Mouse (Mus musculus) ES-E14 (cell line): ENCODE measurements around the gene Twist1. TPM values are rescaled to one million over a fixed set of nuclear protein-coding genes. Genes with fewer than 3 reads are reported as not detected.

Experiments used
- DNase-seq: peaks from one replicate; pipeline ENCODE4 v3.0.0-alpha.2; 2013; ENCODE audit warnings: low read depth, low spot score
- H3K27ac ChIP-seq: 2 replicates; pipeline ENCODE4 v1.5.1; 2012; ENCODE audit warnings: low read depth, mild to moderate bottlenecking, low read length, moderate library complexity, mixed read lengths; ENCODE audit not compliant: poor library complexity, insufficient read depth, severe bottlenecking
- H3K36me3 ChIP-seq: 2 replicates; pipeline ENCODE4 v1.6.1; 2012; ENCODE audit warnings: mild to moderate bottlenecking, low read length, moderate library complexity, mixed read lengths; ENCODE audit not compliant: control insufficient read depth, poor library complexity, insufficient read depth, severe bottlenecking
- H3K4me1 ChIP-seq, 2 experiments: fragments of 150-350 bp in 1 of 2; sonication (generic) in 1 of 2; 2 replicates each; pipeline ENCODE4 v1.6.1; 2012; ENCODE audit warnings: low read length in 2 of 2, mild to moderate bottlenecking in 1 of 2, mixed read lengths in 1 of 2; ENCODE audit not compliant: control insufficient read depth in 2 of 2, insufficient read depth in 2 of 2, poor library complexity in 1 of 2
- H3K4me3 ChIP-seq, 2 experiments: fragments of 150-350 bp in 1 of 2; sonication (generic) in 1 of 2; 2 replicates each; pipeline ENCODE4 v1.5.1; 2012; ENCODE audit warnings: low read length in 2 of 2, low read depth in 1 of 2, mild to moderate bottlenecking in 1 of 2, mixed read lengths in 1 of 2; ENCODE audit not compliant: insufficient read depth in 1 of 2, poor library complexity in 1 of 2, severe bottlenecking in 1 of 2
- H3K9ac ChIP-seq: 2 replicates; pipeline ENCODE4 v1.6.1; 2012; ENCODE audit warnings: low read depth, mild to moderate bottlenecking, low read length, mixed read lengths; ENCODE audit not compliant: poor library complexity, insufficient read depth, severe bottlenecking
- H3K9me3 ChIP-seq: fragments of 150-350 bp; sonication (generic); 2 replicates; pipeline ENCODE4 v1.6.1; 2012; ENCODE audit warnings: low read depth, mild to moderate bottlenecking, low read length; ENCODE audit not compliant: control insufficient read depth, insufficient read depth
- CHD2 ChIP-seq: IDR thresholded peaks from 2 replicates; pipeline ENCODE4 v1.6.1; 2014; ENCODE audit warnings: mild to moderate bottlenecking, low read depth, low read length, inconsistent platforms
- HCFC1 ChIP-seq: IDR thresholded peaks from 2 replicates; pipeline ENCODE4 v1.6.1; 2012; ENCODE audit warnings: low read length, inconsistent platforms, borderline replicate concordance; ENCODE audit not compliant: insufficient read depth
- MAFK ChIP-seq: IDR thresholded peaks from 2 replicates; pipeline ENCODE4 v1.6.1; 2014; ENCODE audit warnings: mild to moderate bottlenecking, low read depth, low read length, inconsistent platforms; ENCODE audit not compliant: insufficient read depth
- ZC3H11A ChIP-seq: IDR thresholded peaks from 2 replicates; pipeline ENCODE4 v1.6.1; 2012; ENCODE audit warnings: low read depth, mild to moderate bottlenecking, inconsistent platforms, low read length, borderline replicate concordance
- ZNF384 ChIP-seq: IDR thresholded peaks from 2 replicates; pipeline ENCODE4 v1.6.1; 2012; ENCODE audit warnings: low read depth, low read length, inconsistent platforms
- in situ Hi-C, 2 experiments: fragments of 600-800 bp; cut with MboI; formaldehyde crosslinking; loops; one replicate each; pipeline ENCODE4 v1.15.1; 2025; ENCODE audit warnings: low sequenced_read_pairs in 2 of 2, inconsistent platforms in 1 of 2; ENCODE audit not compliant: unreplicated experiment in 2 of 2
- total RNA-seq: library from RNA; depleted of rRNA; stranded (reverse); fragments of 300-350 nt; gene quantifications from 2 replicates; pipeline ENCODE4 v1.2.3, GENCODE M21; 2012

Gene Twist1
- total RNA-seq, 1 experiment: 6.8 TPM

DNA sequence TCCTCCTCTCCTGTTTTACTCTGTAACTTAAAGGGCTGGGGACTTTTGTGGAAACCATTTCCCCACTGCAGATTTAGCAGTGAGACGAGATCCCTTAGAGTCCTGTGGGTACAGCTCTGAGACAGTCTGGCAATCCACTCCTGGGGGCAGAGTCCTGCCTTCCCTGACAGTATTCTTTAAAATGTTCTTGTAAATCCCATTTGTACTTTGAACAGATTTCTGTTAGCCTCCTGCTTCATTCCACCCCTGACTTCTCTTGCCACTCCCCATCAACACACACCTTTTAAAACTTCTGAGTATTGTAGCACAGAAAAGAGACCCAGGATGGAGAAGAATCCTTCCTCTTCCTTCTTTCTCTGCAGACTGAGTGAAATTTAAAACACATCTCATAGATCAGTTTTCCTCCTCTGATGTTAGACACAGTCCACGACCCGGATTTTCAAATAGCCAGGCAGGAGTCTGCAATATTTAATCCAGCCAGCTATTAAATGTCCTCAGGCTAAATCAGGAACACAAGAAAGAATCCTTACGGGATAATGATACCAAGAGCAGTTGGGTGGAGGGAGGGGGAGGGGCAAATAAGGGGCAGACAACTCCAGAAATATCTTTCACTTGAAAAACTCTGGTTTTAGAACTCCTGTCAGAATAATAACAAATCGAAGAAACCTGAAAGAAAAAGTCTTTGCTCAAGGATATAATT lies 8.3 kb downstream of the Twist1 start:
- TF ChIP-seq HCFC1: no peak
- TF ChIP-seq MAFK: no peak
- TF ChIP-seq ZNF384: no peak
- TF ChIP-seq CHD2: no peak
- no peak for TF ChIP-seq ZC3H11A
- peaks cover 0 to 6% of the 10 kb centered on the region in 2 experiments; a peak in 1 of 4 replicates for H3K4me1 ChIP-seq
- no peaks in the 10 kb centered on the region for H3K36me3 ChIP-seq
- in situ Hi-C loops: no loop called here
- no peak overlapping the region for H3K27ac ChIP-seq
- no peak overlapping the region for H3K4me3 ChIP-seq
- H3K9ac ChIP-seq: no peak overlapping the region
- DNase-seq: no peak
- H3K9me3 ChIP-seq: no peaks in the 10 kb centered on the region

DNA sequence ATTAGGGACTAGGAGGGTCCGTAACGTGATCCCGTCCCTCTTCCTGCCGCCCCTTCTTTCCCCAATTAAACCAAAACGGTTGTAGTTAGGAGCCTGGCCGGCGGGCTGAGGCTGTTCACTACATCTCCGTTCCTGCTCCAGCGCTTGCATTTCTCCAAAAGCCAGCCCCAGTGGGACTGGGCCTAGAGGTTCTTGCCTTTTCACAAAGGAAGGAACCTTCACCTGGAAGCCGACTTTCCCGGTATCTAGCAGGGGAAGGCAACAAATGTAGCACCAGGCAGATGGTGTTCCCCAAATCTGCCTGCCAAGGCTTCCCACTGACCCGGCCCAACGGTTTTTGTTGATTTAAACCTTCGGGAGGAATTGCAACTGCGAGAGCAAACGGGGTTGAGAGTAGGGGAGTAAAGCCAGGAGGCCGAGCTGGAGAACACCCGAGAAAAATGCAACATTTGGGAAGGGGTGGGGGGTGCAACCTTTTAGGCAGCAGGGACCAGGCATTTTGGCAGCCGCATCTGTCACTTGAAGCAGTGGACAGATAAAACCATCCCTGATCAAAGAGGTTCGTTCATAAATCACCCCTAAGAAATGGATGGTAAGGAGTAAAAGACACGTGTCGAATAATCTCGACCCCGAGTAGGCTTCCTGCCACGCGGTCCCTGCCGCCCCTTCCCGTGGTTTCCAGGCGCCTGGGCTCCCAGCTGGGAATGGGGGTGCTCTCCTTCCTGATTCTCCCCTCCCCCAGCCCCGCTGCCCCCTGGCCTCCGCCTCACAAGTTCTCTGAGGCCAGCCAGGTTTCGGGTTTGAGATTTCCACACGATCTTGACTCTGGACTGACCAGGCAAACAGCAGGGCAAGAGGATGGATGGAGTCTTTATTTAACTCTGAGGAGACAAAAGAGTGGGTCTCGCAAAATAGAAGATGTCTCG lies 9.3 kb downstream of the Twist1 start:
- DNase-seq: peak; percentile 11
- peak overlapping the region in 1 of 2 experiments; percentile 19; a peak in 2 of 4 replicates for H3K4me3 ChIP-seq
- H3K4me1 ChIP-seq: peaks cover 0 to 6% of the 10 kb centered on the region in 2 experiments; a peak in 1 of 4 replicates
- no peak for TF ChIP-seq ZNF384
- TF ChIP-seq CHD2: no peak
- no peak for TF ChIP-seq HCFC1
- TF ChIP-seq MAFK: no peak
- no peak for TF ChIP-seq ZC3H11A
- no peaks in the 10 kb centered on the region for H3K9me3 ChIP-seq
- H3K27ac ChIP-seq: no peak overlapping the region
- H3K36me3 ChIP-seq: no peaks in the 10 kb centered on the region
- no peak overlapping the region for H3K9ac ChIP-seq
- in situ Hi-C loops: no loop called here

DNA sequence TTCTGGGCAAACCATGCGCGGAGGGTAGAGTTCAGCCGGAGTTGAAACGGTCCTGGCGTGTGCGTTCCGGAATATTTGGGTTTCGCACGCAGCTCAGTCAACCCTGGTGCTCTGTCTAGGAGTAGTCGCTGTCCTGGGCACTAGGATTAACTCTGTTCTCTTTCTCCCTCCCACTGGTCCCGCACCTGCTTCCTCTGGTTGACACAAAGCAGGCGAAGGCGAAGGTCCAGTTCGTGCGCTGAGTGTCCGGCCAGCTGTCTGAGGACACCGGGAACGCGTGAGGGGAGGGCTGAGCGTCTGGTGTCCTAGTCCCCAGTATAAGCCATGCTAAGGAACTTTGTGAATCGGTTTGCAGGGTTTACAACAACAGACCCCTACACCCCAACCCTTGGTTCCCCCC lies 10.0 kb downstream of the Twist1 start:
- no peak overlapping the region for H3K9ac ChIP-seq
- H3K4me1 ChIP-seq: peaks cover 0 to 6% of the 10 kb centered on the region in 2 experiments; a peak in 1 of 4 replicates
- DNase-seq: no peak
- no peaks in the 10 kb centered on the region for H3K9me3 ChIP-seq
- no peak overlapping the region for H3K27ac ChIP-seq
- H3K4me3 ChIP-seq: peak overlapping the region; percentile 11 to 22; a peak in 2 of 4 replicates
- H3K36me3 ChIP-seq: no peaks in the 10 kb centered on the region
- TF ChIP-seq HCFC1 (no peak), MAFK (no peak), ZNF384 (no peak), ZC3H11A (no peak), CHD2 (no peak)
- in situ Hi-C loops: no loop called here

DNA sequence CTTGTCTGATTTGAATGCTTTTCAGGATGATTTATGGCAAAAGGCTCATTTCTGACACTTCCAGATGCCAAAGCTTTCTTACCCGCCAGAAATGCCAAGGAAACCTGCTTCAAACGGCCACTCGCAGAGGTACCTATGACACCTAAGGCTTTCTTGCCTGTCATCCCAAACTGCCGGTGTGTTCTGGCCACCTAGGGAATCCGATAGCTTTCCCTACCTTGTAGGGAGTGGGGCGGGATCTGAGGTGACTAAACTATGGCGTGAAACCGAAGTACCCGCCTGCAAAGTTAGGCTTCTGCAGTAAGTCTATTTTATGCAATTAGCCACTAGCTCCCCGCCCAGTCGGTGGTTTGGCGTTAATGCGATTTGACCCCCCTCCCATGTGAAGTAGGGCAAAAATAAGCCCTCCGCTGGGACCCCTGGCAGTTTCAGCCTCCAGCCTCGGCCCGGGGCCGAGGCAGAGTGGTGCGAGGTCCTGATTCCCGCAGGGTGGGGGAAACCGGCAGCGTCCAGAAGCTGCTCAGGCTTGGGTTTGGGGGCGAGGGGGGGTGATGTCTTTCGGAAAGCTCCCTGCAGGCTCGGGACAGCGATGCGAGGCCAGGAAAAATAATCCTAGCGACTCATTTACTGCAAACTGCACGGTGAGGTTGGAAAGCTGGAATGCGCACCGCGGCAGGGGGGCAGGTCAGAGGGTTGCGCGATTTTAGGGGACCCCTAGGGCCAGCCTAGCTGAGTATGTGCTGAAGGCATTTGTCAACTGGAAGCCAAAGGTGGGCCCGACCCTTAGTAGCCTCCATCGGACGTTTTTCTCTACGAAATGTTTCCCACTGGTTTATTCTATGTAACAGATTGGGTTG lies 10.8 kb downstream of the Twist1 start:
- Histone ChIP-seq H3K27ac (no peak overlapping the region), H3K9ac (no peak overlapping the region), H3K4me1 (peaks cover 0 to 6% of the 10 kb centered on the region in 2 experiments; a peak in 1 of 4 replicates), H3K4me3 (peak overlapping the region; percentile 3 to 16; a peak in 1 of 4 replicates), H3K9me3 (no peaks in the 10 kb centered on the region), H3K36me3 (no peaks in the 10 kb centered on the region)
- TF ChIP-seq CHD2 (no peak), ZNF384 (no peak), HCFC1 (no peak)
- no peak for DNase-seq
- in situ Hi-C loops: no loop called here
